Mouse (Mus musculus): ENCODE results near the gene Nubp2. TPM values are rescaled to one million over a fixed set of nuclear protein-coding genes. Genes with fewer than 3 reads are reported as not detected.

Nubp2 gene
- total RNA-seq (2015; ENCODE audit: low replicate concordance), result 25.4 and 31.6 TPM in 2 replicates
- total RNA-seq (2017; ENCODE audit: low replicate concordance), result 10.6 and 11.4 TPM in 2 replicates

DNA sequence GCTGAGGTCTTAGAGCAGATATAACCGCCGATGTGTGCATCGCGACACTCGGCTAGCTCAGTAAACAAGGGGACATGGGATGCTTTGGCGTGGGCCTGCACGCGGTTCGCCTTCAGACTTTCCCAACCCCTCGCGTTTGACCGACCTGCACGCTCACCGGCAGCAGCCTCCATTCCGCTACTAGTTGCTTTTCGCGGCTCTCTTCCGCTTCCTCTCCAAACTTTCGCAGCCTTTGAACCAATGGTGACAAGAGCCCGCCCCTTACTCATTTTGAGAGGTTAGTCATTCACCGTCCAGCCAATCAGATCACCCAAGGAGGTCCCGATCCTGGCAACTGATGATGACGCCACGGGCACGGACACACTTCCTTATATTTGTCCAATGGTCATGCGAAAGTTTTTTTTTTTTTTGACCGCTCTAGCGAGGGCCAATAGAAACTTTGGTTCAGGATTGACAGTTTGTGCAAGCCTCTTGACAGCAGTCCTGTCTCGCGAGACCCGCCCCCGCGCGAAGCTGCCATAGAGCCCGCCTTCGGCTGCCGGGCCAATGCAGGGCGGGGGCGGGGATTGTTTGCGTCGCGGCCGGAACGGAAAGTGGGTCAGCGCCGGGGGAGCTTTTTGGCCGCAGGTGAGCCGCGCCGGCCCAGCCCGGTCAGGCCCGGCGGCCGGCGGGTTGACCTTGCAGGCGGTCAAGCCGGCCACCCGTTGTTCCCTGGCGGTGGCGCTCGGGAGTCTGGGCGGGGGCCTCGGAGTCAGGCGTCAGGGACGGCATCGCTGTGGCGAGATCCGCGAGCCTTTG lies at the start of gene Nubp2, which contains the start of gene Spsb3:
TSS of gene Nubp2 (minus strand) at position 216 of the 798 bp plus-strand sequence.
TSS of gene Spsb3 (plus strand) at position 510 of the 798 bp plus-strand sequence.
- peak; percentile 88 for ATAC-seq (replicated peaks; ENCODE audit: low FRiP score, poor library complexity, severe bottlenecking)

GRCm38 (mm10) chr17:24935666-24936065 lies 49.5 kb upstream of the Nubp2 start:
- 0 out of 2 replicates have a peak, but pooled peaks have one; percentile 2 for ATAC-seq (replicated peaks; ENCODE audit: low FRiP score, poor library complexity, severe bottlenecking)

DNA sequence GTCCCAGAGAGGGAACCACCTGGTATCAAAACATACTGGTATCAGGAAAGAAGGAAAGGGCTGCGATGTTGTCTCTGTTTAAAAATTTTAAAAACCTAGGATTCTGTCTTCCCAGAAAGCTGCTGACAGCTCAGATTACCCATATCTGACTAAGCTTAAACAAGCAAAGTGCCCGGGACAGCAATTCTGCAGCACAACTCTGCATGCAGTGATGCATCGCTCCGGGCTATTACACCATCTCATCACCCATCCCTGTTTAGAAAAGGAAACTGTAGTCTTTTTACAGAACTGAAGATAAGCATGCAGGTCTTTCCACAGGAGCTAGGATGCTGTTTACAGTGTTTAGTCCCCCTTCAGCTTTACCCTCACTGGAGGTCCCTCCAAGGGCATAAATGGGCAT lies 48.8 kb upstream of the Nubp2 start:
- ATAC-seq (replicated peaks; ENCODE audit: low FRiP score, poor library complexity, severe bottlenecking), result no peak

DNA sequence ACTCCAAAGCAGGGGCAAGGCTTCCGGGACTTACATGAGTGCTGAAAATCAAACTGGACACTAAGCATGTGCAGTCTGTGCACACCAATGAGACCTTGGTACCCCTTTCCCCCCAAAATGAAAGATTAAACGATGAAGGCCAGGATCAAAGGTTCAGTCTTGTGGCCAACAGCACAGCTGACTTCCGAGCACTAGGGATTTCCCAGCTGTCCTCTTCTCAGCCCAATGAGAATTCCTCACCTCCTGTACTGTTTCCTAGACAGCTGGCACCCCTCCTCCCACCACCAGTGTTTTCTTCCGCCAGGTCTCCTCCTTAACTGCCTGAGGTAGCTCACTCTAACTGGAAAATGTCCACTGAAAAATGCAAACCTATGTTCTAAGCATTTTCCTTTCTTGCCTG lies 47.0 kb upstream of the Nubp2 start:
- no peak for ATAC-seq (replicated peaks; ENCODE audit: low FRiP score, poor library complexity, severe bottlenecking)

DNA sequence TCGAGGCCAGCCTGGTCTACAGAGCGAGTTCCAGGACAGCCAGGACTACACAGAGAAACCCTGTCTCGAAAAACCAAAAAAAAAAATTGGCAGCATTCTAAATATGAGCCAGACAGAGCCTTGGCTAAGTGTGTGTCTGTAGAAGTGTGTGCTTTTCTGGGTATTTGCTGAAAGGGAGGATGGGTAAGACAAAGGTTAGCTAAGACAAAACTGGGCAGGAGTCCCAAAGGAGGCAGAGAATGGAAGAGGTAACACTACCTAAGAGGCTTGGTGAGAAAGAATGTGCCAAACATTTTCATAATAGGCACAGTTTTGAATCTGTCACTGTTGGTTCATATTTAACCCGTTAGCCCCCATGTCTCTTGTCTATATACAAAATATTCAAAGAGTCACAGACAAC lies 46.3 kb upstream of the Nubp2 start:
- no peak for ATAC-seq (replicated peaks; ENCODE audit: low FRiP score, poor library complexity, severe bottlenecking)

DNA sequence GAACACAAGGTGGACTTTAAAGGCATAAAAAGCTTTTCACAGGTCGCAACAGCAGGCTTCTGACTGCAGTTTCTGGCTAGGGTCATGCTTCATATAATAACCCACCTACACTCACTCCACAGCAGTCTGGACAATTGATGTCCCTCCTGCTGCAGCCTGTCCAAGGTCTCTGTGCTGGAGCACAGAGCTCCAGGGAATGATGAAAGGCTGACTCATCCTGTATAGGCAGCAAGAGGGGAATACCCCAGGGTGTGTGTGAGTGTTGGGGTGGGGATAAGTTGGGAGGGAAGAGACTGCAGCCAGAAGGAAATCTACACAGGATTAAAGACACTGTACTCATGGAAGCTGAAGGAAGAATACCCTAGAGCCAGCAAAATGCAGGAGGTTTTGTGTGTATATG lies 43.4 kb upstream of the Nubp2 start:
- no peak for ATAC-seq (replicated peaks; ENCODE audit: low FRiP score, poor library complexity, severe bottlenecking)

DNA sequence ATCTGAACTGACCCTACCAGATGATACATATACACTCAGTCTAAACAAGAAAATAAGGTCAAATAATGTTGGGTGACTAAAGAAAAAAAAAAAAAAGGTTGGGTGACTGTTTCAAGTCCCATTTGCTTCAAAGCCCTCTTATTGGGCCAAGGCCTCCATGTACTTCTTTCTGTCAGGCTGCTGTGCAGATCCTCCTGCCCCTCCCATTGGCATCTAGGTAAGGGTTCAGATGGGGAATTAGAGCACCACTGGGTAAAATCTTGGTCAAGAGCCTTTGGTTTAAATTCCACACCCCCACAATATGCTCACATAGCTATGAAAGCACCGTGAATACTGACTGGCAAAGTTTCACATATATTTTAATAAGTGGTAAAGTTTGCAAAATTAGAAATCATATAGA lies 37.1 kb upstream of the Nubp2 start:
- no peak for ATAC-seq (replicated peaks; ENCODE audit: low FRiP score, poor library complexity, severe bottlenecking)

GRCm38 (mm10) chr17:24913984-24914383 lies 27.8 kb upstream of the Nubp2 start:
- ATAC-seq (replicated peaks; ENCODE audit: low FRiP score, poor library complexity, severe bottlenecking), result no peak

DNA sequence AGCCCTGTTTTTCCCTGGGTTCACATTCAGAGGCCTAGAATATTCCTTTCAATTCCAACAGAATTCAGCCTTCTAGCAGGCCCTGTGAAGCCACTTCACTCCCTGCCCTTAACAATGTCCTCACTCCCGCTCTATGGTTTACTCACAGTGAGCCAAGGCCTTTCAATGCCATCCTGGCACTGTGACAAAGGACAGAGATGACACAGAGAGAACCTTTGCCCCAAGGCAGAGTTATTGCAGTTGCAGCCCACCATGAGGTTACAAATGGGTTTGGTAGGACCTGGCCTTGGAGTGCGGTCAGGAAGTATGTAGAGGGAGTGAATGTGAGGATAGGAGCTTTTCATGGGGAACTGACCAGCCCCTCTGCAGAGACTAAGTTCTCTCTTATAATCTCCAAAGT lies 21.4 kb upstream of the Nubp2 start:
- ATAC-seq (replicated peaks; ENCODE audit: low FRiP score, poor library complexity, severe bottlenecking), result no peak

- no peak for ATAC-seq (replicated peaks; ENCODE audit: low FRiP score, poor library complexity, severe bottlenecking)
Measured at GRCm38 (mm10) chr17:24903767-24904166, 17.6 kb upstream of the Nubp2 start.

DNA sequence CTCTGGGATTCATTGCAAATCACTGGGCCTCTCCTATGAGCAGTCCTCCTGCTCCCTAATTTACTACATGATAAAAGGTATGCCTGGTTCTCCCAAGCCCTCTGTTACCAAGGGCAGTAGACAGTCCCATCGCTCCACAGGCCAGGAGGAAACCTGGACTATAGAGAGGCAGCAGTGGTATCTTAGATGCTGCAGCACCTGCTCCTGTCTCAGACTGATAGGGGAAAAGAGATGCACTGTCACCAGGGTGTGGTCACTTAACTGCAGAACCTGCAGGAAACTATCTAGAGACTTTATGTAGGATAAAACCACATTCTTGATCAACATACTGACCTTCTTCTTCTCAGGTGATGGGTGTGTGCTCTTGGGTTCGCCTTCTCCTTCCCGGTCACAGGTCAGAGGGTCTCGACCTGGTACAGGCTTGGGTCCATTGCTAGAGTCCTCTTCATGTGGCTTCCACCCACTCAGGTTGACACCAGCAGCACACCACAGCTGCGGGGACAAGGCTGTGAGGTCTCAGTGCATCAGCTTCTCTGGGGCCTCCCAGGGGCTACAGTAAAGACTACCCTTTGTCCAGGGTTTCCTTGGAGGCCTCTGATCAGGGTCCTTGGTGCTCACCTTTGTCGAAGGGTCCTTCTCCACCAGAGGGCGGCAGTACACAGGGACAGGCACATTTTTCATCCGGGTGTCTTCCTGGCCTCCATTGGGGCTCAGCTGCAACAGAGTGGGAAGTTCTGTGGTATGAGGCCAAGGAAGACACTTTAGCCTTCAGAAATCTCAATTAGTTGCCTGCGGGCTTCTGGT lies 16.7 kb upstream of the Nubp2 start:
- ATAC-seq (replicated peaks; ENCODE audit: low FRiP score, poor library complexity, severe bottlenecking), result peak; percentile 87

GRCm38 (mm10) chr17:24902124-24902523 lies 16.0 kb upstream of the Nubp2 start:
- ATAC-seq (replicated peaks; ENCODE audit: low FRiP score, poor library complexity, severe bottlenecking), result 0 out of 2 replicates have a peak, but pooled peaks have one; percentile 0

DNA sequence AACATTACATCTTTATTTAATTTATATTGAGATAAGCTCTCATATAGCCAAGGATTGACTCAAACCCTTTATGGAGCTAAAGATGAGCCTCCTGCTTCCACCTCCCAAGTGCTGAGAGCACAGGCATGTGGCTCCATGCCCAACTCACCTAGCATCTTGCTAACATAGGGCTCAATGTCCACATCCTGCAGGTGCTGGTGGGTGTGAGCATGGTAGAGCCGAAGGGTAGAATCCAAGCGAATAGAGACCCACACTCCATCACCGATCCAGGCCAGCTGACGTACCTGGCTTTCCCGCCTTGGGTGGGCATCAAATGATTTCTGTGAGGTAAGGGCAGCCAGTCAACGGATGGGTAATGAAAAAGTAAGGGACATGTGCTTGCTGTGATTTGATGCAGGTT lies 13.9 kb upstream of the Nubp2 start:
- ATAC-seq (replicated peaks; ENCODE audit: low FRiP score, poor library complexity, severe bottlenecking), result no peak

- ATAC-seq (replicated peaks; ENCODE audit: low FRiP score, poor library complexity, severe bottlenecking), result no peak
Measured at GRCm38 (mm10) chr17:24899153-24899552, 13.0 kb upstream of the Nubp2 start.

DNA sequence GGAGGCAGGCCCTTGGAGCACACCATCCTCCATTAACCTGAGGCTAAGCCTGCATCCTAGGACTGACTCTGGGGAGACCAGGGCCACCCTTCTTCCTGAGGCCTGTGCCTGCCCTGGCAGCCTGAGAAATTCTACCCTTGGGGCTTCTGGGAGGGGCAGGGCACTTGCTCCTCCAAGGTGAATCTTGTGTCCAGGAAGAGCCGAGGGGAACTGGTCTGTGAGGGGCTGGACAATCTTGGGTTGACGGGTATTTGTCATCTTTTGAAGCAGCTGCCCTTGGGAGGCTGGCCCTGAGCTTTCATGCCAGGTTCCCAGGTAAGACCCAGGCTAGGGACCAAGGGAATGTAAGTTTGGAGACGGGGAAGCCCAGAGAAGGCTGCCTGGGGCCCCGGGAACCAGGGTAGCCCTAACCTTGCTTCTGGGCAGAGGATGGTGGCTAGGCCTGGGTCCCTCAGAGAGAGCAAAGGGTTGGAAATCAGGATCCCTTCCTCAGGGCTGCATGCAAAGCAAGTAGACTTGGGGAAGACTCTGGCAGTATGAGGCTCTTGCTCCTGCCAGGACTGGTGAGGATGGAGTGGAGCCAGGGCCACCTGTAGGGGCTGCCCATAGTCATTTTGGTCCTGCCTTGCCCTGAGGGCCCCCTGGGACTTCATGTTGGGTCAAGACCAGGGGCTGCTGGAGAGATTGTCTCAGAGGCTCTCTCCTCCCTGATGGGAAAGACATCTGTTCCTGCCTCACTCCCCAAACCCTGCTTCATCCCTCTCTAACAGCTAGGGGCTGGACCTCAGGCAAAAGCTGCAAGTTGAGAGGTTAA lies 12.1 kb upstream of the Nubp2 start:
- no peak for ATAC-seq (replicated peaks; ENCODE audit: low FRiP score, poor library complexity, severe bottlenecking)

DNA sequence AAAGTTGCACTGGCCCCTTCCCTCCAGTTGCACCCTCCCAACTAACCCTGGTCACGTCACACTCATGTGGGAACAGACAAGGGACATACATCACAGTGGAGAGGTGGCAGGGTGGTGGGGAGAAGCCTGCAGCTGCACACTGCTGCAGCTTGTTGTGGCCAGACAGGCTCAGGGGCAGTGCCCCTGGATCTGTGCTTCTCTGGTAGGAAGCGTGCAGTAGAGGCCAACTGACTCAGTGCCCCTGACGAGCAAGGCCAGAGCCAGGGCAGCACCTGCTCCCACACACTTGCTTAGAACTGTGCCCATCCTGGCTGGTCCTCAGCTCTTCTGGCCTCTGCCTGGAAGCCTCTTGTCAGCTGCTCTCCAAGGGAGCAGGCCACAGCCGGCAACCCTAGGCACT lies 11.5 kb upstream of the Nubp2 start:
- ATAC-seq (replicated peaks; ENCODE audit: low FRiP score, poor library complexity, severe bottlenecking), result no peak

GRCm38 (mm10) chr17:24896993-24897269 lies 10.8 kb upstream of the Nubp2 start:
- ATAC-seq (replicated peaks; ENCODE audit: low FRiP score, poor library complexity, severe bottlenecking), result no peak

DNA sequence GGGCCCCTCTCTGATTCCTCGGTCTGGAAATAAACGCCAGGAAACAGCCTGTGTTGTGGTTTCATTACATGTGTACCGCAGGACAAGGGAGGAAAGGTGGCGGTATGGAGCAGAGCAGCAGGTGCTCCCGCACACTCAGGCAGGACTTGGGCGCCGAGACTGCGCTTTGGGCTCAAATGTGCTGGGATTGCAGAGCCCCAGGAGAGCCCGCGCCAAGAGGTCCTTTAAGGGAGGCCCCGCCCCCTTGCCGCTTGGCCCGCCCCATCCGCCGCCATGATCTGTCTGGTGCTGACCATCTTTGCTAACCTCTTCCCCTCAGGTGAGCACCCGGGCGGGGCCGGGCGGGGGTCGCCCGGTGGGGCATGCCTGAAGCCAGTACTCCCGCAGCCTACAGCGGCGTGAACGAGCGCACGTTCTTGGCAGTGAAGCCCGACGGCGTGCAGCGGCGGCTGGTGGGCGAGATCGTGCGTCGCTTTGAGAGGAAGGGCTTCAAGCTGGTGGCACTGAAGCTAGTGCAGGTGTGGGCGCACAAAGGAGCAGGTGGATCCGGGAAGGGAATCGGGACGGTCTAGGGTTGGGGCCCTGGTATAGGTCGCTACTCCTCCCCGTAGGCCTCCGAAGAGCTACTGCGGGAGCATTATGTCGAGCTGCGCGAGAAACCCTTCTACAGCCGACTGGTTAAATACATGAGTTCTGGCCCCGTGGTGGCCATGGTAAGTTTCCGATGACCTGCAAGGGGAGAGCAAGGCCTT lies 10.3 kb upstream of the Nubp2 start, which contains the start of gene Nme3:
TSS of gene Nme3 (plus strand) at position 260 of the 752 bp plus-strand sequence.
- peak; percentile 56 for ATAC-seq (replicated peaks; ENCODE audit: low FRiP score, poor library complexity, severe bottlenecking)

DNA sequence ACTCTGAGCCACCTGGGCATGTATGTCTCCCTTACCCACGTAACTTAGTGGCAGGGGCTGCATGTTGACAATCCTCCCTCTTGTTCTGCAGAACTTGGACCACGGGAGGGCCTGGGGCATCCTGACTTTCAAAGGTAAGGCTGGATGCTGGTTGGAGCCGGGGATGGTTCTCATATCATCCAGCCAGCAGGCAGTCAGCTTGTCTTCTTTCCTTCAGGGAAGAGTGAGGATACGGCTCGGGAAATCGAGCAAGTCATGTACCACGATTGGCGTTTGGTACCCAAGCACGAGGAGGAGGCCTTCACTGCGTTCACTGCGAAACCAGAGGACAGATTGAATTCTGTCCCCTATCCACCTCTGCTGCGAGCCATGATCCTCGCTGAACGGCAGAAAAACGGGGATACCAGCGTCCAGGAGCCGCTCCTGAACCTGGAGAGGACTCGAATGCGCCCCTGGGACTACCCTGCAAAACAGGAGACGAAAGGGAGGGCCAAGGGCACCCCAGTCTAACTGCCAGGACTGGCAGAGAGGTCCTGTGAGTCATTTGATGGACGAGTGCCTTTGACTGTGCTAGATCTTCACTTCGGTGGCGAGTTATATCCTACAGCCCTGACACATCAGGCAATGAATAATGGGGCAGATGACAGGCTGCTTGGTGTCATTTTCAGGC lies 9.6 kb upstream of the Nubp2 start:
- ATAC-seq (replicated peaks; ENCODE audit: low FRiP score, poor library complexity, severe bottlenecking), result peak; percentile 10; the same call in 1 of the 2 replicates

All from erythroblast, adult 5-6 weeks (primary cell).